Mouse (Mus musculus): ENCODE measurements around the gene Map1s. TPM values are rescaled to one million over a fixed set of nuclear protein-coding genes. Genes with fewer than 3 reads are reported as not detected.

Gene Map1s
- polyA plus RNA-seq, 3 experiments from 2014 or later: 13.9 to 16.7 (median 13.9) TPM

DNA sequence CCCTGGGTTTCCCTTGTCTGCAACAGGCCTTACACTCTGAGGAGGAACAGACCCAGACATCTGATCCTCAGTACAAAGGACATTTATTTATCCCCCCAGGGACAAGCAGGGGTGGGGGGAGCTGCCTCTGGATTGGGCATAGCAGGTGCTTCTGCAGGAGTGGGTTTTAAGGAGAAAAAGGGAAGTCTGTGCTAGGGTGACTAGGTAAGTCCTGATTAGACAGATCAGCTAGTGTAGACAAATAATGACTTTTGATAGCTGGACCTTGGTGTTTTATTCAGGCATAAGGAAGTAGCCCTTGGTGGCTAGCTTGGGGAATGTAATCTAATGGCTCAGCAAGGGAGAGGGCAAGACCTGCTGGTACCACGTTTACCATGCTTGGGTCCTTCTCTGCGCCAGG is 6.5 kb upstream of the Map1s start:
- no peak for ATAC-seq

DNA sequence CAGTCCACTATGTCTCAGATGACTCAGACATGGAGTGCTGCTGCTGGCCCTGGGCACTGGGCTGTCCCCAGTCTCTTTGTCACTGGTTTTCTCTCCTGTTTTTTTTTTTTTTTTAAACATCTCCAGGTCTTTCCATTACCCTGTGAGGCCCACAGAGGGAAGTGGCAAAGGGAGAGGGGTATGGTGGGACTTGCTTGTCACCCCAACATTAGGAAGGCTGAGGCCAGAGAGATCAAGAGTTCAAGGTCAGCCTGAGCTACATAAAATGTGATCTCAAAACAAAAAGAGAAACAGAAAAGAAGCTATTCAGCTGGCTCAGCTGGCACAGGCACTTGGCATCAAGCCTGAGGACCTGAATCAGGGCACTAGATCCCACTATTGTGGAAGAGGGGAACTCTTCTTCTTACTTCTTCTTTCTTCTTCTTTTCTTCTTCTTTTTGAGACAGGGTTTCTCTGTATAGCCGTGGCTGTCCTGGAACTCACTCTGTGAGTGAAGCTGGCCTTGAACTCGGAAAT is 4.8 kb upstream of the Map1s start:
- ATAC-seq: no peak

DNA sequence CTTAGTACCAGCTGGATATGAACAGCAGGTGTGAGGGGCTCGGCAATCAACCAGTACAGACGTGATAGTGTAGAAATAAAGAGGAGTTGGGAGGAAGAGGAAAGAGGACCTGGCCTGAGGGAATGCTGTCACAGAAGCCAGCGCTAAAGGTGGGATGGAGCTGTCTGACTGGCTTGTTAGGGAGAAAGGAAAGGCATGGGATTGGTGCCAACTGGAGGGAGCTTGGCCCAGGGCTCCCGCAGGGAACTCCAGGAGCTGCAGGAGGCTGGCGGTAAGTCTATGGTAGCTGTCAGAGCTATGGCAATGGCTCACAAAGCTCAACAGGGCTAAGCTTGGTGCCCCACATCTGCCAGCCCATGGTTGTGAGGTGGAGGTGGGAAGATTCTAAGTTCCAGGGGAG is 3.5 kb upstream of the Map1s start:
- ATAC-seq: no peak

DNA sequence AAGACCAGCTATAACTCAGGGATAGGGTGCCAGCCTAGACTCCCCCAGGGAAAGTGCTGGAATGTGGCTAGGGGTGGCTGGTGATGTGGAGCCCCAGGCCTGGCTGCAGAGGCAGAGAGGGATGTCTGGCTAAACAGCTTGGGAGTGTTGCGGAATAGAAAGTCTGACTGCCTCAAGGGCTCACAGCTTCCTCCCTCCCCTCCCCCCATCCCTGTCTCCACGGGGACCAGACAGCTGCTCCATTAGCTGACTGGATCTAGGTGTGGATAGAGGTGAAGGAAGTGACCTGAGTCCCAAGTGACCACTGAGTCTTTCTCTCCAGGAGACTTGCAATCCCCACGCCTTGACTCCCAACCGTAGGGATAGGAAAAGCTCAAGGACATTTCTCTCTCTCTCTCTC is 2.6 kb upstream of the Map1s start:
- ATAC-seq: no peak

DNA sequence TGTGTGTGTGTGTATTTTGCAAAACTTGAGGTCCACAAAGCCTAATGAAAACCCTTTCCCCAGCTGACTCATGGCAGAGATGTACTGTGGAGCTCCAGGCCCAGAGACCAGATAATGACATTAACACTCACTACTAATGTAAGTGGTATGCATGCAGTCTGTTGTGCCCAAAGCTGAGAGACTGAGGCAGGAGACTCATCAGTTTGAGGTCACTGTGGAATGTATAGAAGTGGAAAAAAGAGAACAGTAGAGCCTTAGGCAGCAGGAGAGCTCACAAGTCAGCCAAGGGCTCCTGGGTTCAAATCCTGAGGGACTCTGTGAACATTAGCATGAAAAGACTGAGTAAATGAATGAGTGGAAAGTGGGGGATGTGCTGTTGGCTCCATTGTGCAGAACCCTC is 2.1 kb upstream of the Map1s start:
- ATAC-seq: no peak

DNA sequence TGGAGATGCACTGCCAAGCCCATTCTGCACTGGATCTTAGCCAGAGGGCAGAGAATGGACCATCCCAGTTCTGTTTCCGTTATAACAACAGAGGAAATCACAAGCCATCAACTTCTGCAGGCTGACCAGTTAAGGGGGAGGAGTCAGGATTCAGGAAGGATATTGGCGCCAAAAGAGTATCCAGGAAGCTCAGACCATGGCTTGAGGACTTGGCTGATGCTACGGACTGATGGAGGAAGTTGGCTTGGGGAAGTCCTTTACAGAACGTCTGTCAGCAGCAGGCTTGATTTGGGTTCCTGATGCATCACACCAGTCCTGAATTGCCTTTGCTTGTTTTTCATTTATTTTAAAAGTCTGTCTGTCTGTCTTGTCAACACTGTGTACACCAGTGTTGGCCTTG is 1.2 kb upstream of the Map1s start:
- ATAC-seq: no peak

DNA sequence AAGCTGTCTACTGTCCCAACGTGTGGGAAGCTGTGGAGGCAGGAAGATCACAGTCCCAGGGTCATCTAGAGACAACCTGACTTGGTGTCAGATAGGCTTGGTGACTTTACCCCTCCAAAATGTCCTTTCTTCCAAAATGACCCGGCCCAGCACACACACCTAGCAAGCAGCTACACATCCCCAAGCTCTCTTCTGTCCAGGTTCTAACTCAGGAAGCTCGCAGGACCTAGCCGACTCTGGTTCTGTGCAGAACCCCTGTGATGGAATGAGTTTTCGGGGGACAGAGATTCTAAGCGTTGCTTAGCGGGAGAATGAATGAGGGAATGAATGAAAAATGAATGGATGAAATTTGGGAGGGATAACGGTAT is 285 bp upstream of the Map1s start:
- no peak for ATAC-seq

DNA sequence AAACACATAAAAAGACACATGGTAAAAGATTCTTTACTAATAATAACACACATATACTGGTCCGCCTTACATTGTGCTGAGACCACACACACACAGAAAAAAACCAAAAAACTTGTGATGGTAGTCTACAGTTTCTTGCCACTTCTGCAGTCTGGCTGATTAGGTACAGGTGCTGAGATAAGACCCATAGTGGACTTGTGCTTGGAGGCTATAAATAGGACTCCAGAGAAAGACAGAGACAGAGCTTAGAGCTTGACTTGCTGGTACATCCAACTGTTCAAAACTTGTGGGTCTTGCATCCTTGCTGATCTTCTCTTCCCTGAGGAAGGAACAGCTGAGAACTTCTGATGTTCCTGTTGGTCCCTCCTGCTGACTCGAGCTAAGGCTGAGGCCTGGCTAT is 1.8 kb downstream of the Map1s start:
- ATAC-seq: no peak

DNA sequence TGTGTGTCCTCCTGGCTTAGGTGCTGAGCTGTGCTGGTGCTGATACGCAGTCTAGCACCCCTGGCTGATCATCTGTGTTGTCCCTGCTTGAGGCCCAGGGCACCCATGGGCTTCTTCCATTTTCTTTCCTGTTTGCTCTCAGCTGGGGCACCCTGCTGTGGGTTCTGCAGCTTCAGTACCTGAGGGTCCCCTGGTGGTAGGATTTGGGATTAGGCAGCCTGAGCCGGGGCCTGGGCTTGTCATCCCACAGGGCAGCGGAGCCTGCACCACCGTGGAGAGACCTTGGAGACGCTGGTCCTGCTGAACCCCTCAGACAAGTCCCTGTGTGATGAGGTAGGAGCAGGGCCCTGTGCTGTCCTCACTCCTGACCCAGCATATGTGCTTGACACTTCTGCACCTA is 5.9 kb downstream of the Map1s start:
- ATAC-seq: no peak

DNA sequence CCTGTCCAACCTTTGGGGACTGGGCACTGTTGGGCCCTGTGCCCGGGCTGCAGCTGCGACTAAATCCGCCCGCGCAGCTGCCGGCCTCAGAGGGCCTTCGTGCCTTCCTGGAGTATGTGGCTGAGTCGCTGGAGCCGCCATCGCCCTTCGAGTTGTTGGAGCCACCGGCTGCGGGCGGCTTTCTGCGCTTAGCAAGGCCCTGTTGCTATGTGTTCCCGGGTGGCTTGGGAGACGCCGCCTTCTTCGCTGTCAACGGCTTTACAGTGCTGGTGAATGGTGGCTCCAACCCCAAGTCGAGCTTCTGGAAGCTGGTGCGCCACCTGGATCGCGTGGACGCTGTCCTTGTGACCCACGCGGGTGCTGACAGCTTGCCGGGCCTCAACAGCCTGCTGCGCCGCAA is 7.2 kb downstream of the Map1s start:
- no peak for ATAC-seq

DNA sequence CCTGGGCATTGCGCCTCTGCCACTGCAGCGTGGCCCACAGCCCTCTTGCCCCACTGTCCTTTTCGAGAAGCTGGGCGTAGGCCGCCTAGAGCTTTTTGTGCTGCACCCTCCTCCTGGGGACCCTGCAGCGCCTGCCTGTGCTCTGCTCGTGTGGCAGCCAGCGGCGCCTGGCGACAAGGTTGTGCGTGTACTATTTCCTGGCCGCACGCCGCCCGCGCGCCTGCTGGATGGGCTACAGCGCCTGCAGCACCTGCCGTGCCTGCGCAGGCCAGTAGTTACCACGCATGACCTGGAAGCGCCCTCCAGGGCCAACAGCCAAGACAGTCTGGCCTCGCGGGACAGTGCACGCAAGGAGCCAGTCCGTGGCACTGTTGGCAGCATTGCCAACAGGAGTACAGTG is 7.8 kb downstream of the Map1s start:
- no peak for ATAC-seq

DNA sequence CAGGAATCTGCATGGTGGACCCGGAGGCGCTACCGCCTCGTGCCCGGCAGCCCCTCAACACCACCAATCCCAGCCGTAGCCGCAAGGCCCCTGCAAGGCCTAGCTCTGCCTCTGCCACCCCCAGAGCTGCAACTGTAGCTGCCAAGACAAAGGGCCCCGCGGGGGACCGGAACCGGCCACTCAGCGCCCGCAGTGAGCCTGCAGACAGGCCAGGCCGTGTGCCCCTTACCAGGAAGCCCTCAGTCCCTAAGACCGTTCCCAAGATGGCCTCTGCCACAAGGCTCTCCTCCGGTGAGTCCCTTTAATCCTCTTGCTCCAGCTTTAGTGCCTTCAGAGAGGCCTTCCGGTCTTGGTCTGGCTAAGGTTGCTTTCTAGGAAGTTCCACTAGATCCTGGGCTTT is 9.0 kb downstream of the Map1s start:
- no peak for ATAC-seq

DNA sequence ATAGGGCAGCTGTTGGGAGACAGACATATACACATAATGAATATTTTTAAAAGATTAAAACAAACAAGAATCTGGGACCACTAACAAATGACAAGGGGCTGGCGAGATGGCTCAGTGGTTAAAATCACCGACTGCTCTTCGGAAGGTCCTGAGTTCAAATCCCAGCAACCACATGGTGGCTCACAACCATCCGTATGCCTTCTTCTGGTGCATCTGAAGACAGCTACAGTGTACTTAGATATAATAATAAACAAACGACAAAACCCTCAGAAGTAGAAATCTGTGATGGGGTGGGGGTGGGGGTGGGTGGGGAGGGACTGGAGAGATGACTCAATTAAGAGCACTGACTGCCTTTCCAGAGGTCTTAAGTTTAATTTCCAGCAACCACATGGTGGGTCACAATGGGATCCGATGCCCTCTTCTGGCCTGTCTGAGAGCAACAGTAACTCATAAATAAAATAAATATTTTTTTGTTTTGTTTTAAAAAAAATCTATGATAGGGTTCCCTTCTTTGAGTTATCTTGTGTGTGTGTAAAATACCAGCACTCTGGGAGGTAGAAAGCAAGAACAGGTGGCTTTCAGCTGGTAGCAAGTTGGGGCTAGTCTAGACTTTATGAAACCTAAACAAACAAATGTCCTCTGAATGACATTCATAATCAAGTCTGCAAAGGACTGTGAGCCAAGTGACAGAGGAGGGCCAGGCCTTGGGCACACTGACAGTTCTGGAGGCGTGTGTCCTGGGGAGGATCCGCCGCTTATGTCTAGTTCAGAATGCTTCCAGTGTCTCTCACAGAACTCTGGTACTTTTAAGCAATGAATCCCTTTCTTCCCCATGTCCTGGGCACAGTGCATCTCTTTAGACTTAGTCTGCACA is 14.6 kb downstream of the Map1s start:
- no peak for ATAC-seq

DNA sequence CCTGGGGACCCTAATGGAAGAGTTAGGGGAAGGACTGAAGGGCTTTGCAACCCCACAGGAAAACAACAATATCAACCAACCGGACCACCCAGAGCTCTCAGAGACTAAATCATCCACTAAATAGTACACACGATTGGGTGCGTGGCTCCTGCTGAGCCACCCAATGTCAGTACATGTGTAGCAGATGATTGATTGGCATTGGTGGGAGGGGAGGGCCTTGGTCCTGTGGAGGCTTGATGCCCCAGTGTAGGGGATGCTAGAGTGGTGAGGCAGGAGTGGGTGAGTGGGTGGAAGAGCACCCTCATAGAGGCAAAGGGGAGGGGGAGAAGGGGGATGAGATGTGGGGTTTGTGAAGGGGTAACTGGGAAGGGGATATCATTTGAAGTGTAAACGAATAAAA is 18.4 kb downstream of the Map1s start:
- no peak for ATAC-seq

DNA sequence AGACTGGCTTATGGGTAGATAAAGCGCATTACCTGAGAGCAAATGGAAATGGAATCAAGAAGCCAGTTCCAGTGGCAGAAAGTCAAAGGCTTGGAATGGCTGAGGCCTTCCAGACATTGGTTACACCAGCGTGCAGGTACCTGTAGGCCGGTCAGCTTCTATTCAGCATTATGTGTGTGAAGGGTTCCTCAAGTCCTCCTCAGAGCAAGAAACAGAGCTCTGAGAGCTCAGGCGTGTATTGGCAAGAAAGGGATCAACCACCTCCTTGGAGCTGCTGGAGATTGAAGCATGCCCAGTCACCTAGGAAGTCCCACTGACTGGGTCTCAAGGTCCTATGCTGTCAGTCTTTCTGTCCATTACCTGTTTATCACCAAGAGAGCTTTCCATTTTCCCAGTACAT is 20.0 kb downstream of the Map1s start:
- no peak for ATAC-seq

DNA sequence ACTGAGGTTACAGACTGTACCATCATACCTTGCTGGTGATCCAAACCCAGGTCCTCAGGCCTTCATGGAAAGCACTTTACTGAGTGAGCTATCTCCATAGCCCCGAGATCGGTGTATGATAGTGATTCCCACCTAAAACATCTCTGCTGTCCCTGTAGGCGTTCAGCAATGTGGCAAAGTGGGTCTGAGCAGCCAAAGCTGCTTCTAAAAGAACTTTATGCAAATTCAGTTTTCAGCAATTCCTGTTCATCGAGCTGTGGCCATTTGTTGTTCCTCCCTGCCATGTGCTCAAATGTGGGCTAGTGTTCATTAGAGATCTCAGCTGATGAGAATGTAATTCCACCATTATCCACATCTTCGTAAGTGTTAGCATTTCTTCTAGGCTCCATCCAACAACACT is 20.7 kb downstream of the Map1s start:
- no peak for ATAC-seq

DNA sequence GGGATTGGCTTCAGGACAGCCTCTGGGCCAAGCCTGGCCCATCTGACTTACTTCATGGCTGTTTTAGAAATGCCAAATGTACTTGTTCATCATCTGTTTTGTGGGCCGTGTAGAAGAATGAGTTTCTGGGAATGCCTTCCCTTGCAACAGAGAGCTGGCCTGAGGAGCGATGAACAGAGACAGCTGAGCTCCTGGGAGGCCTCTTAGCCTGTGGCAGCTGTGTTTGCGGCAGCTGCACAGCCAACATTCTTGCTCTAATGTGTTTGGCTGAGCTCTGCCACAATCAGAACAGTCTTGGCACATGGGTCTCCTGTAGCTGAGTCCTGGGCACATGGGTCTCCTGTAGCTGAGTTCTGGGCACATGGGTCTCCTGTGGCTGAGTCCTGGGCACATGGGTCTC is 22.4 kb downstream of the Map1s start:
- no peak for ATAC-seq

DNA sequence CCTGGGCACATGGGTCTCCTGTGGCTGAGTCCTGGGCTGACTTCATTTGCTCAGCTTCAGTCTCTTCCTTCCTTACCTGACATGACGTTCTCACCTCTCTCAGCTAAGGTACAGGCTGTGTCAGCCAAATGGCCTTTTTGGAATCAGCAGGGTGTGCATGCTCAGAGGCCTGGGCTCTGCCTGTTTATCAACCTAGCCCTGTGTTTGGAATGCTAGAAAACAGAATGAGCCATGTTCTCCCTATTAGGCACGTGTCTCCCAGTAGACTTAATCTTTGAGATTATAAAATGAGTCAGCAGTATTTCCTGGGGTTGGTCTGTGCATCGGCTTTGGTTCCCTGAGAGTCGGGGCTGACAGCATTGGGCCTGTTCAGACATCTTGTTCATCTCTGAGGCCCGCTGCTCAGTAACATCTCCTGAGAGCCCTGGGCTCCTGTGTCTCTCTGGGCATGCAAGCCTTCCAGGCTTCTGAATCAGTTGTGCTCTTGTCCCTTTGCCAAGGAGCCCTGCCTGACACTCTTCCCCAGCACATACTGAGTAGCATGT is 23.1 kb downstream of the Map1s start:
- no peak for ATAC-seq

DNA sequence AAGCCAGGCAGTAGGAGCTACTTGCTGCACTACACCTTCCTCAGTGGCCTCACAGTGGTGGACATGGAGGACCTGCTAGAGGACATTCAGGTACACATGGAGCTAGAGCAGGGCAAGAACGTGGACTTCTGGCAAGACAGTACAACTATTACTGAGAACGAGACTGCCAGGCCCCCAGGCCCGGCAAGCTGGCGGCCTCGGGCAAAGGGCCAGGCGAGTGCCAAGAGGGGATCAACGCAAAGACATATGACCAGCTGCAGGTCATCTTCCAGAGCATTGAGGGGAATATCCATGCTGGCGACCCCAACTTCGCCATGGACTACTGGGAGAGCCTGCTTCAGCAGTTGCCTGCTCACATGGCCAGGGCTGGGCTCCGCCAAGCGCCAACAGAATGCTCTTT is 26.0 kb downstream of the Map1s start:
- ATAC-seq: no peak

DNA sequence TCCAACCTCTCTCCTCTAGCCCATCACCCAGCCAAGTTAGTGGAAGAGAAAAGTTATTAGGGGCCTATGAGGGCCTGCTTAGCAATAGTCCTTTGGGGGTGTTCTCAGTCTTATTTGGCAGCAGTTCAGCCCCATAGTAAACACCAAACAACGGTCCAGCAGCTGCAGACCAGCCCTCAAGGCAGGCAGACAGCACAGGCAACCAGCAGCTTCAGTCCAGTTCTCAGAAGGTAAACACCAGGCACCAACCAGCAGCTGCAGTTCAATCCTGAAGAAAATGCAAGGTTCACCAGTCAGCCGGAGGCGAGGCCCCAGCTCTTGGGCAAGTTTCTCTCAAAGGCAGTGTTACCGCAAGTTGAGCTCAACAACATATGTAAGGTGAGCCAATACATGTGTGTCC is 27.3 kb downstream of the Map1s start:
- ATAC-seq: no peak

DNA sequence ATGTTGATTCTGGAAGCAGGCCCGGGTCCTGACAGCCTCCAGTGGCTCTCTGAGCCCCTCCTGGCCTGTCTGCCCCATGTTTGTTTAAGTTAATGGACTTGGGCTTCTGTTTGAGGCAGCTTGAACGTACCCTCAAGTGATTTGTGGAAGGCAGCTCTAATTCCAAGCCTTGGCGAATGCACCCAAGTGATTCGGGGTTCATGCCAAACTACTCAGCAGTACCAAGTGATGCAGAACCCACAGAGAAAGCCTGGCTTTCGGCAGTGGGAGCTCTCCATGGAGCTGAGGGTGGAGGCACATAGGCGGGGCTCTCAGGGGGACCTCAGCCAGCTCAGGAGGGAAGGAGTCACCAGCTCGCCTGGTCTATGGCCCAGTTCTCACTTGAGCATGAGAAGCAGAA is 29.1 kb downstream of the Map1s start:
- ATAC-seq: no peak

DNA sequence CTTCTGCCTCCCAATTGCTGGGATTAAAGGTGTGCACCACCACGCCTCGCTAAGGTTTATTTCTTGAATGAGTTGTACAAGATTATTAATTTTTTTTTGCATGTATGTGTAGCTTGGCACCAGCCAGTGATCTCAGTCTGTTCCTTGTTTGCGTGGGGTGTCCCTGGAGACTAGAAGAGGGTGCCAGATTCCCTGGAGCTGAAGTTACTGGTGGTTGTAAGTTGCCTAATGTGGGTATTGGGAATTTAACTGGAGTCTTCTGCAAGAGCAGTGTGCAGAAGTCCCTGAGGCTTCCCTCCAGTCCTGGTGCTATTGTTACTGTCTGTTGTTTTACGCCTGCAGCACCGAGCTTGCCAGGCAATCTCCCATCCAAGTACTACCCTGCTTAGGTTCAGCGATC is 31.5 kb downstream of the Map1s start:
- ATAC-seq: no peak

DNA sequence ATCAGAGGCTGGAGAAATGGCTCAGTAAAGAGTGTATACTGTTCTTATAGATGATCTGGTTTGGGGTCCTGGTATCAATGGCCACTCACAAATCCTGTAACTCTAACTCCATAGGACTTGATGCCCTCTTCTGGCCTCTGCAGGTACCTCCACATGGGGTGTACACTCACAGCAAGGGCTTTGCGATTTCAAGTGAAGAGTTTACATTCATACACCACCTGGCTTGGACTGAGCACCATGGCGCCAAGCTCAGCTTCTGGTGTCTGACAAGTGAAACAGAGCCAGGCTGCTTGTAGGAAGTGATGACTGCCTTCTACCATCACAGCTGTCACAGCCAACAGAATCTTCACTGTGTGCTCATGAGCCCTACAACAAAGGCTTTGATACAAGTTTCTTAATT is 35.7 kb downstream of the Map1s start:
- ATAC-seq: no peak

DNA sequence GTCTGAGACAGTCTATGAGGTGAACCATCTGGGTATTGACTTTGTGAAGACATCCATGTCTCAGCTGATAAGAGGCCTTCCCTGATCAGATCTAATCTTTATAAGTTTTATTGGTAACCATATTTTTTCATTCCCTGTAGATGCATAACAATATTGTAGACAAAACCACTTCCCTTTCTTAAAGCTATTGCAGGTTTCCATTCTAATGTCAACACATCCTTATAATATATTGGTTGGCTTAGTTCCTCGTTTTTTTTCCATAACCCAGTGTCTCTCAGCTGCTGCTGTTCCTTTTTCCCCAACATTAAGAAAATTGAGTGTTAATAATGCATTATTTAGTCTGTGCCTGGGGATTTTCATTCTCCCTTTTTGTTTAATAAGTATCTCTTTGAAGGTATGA is 37.5 kb downstream of the Map1s start:
- ATAC-seq: no peak

DNA sequence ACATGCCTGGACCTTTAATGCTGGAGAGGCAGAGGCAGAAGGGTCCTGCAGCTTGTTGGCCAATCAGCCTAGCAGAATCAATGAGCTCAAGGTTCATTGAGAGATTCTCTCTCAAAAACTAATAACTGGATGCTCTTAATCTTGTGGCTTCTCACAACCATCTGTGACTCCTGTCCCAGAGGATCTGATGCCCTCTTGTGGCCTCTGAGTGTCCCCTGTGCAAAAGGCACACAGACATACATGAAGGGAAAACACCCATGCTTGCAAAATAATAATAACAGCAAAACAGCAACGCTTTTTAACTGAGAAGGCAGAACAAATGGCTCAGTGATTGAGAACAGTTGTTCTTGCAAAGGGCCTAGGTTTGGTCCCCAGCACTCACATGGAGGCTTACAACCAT is 44.1 kb downstream of the Map1s start:
- ATAC-seq: no peak

All from inflammation-experienced regulatory T-cells, adult 6 months (primary cell).